Mouse (Mus musculus): ENCODE data around the gene Unc45b. TPM values are rescaled to one million over a fixed set of nuclear protein-coding genes. Genes with fewer than 3 reads are reported as not detected.
"Not testable (repeated sequence)": the region's sequence is repeated elsewhere in the genome, so short reads cannot be mapped to it uniquely, and the experiment has no call there.

Gene Unc45b
- polyA plus RNA-seq, 1 experiment: not detected

- TF ChIP-seq CTCF (IDR thresholded peaks at IDR 0.05; ENCODE audit: low read depth, low read length) (no peak), POLR2A (IDR thresholded peaks at IDR 0.05; ENCODE audit: borderline replicate concordance, low read depth, low read length) (no peak)
- H3K27ac ChIP-seq (ENCODE audit: insufficient read depth, low read depth, low read length): no peak overlapping the region
- no peak overlapping the region for H3K4me3 ChIP-seq (ENCODE audit: insufficient read depth, low read length)
- H3K4me1 ChIP-seq (ENCODE audit: control insufficient read depth, insufficient read depth, low read length): peaks cover 8% of the 10 kb centered on the region
Observed at GRCm38 (mm10) chr11:82910679-82911389, 484 bp downstream of the Unc45b start.

- H3K4me3 ChIP-seq (ENCODE audit: insufficient read depth, low read length): no peak overlapping the region
- peak; percentile 92 for TF ChIP-seq CTCF (IDR thresholded peaks at IDR 0.05; ENCODE audit: low read depth, low read length)
- no peak for TF ChIP-seq POLR2A (IDR thresholded peaks at IDR 0.05; ENCODE audit: borderline replicate concordance, low read depth, low read length)
- H3K27ac ChIP-seq (ENCODE audit: insufficient read depth, low read depth, low read length): no peak overlapping the region
- H3K4me1 ChIP-seq (ENCODE audit: control insufficient read depth, insufficient read depth, low read length): no peaks in the 10 kb centered on the region
Observed at GRCm38 (mm10) chr11:82914711-82915352, 4.5 kb downstream of the Unc45b start.

- TF ChIP-seq POLR2A (IDR thresholded peaks at IDR 0.05; ENCODE audit: borderline replicate concordance, low read depth, low read length) (no peak), CTCF (IDR thresholded peaks at IDR 0.05; ENCODE audit: low read depth, low read length) (no peak)
- no peaks in the 10 kb centered on the region for H3K4me1 ChIP-seq (ENCODE audit: control insufficient read depth, insufficient read depth, low read length)
- no peak overlapping the region for H3K27ac ChIP-seq (ENCODE audit: insufficient read depth, low read depth, low read length)
- no peak overlapping the region for H3K4me3 ChIP-seq (ENCODE audit: insufficient read depth, low read length)
Observed at GRCm38 (mm10) chr11:82920768-82921167, 10.4 kb downstream of the Unc45b start.

GRCm38 (mm10) chr11:82921691-82922090 lies 11.3 kb downstream of the Unc45b start:
- H3K4me1 ChIP-seq (ENCODE audit: control insufficient read depth, insufficient read depth, low read length): no peaks in the 10 kb centered on the region
- no peak overlapping the region for H3K4me3 ChIP-seq (ENCODE audit: insufficient read depth, low read length)

GRCm38 (mm10) chr11:82923910-82924309 lies 13.6 kb downstream of the Unc45b start:
- H3K4me3 ChIP-seq (ENCODE audit: insufficient read depth, low read length); H3K27ac ChIP-seq (ENCODE audit: insufficient read depth, low read depth, low read length); H3K4me1 ChIP-seq (ENCODE audit: control insufficient read depth, insufficient read depth, low read length): not testable (repeated sequence)

More at GRCm38 (mm10) chr11:82921691-82922090, 11.3 kb downstream of the Unc45b start:
- H3K27ac ChIP-seq (ENCODE audit: insufficient read depth, low read depth, low read length): no peak overlapping the region
- TF ChIP-seq POLR2A (IDR thresholded peaks at IDR 0.05; ENCODE audit: borderline replicate concordance, low read depth, low read length) (no peak), CTCF (IDR thresholded peaks at IDR 0.05; ENCODE audit: low read depth, low read length) (no peak)

GRCm38 (mm10) chr11:82928897-82929632 lies 18.7 kb downstream of the Unc45b start:
- Histone ChIP-seq H3K4me3 (ENCODE audit: insufficient read depth, low read length) (no peak overlapping the region), H3K27ac (ENCODE audit: insufficient read depth, low read depth, low read length) (no peak overlapping the region), H3K4me1 (ENCODE audit: control insufficient read depth, insufficient read depth, low read length) (no peaks in the 10 kb centered on the region; the same call in 1 of the 2 replicates)
- TF ChIP-seq CTCF (IDR thresholded peaks at IDR 0.05; ENCODE audit: low read depth, low read length) (no peak), POLR2A (IDR thresholded peaks at IDR 0.05; ENCODE audit: borderline replicate concordance, low read depth, low read length) (no peak)

- Histone ChIP-seq H3K27ac (ENCODE audit: insufficient read depth, low read depth, low read length) (no peak overlapping the region), H3K4me3 (ENCODE audit: insufficient read depth, low read length) (no peak overlapping the region), H3K4me1 (ENCODE audit: control insufficient read depth, insufficient read depth, low read length) (no peaks in the 10 kb centered on the region; the same call in 1 of the 2 replicates)
- TF ChIP-seq POLR2A (IDR thresholded peaks at IDR 0.05; ENCODE audit: borderline replicate concordance, low read depth, low read length): no peak
- no peak for TF ChIP-seq CTCF (IDR thresholded peaks at IDR 0.05; ENCODE audit: low read depth, low read length)
Observed at GRCm38 (mm10) chr11:82929633-82929950, 19.2 kb downstream of the Unc45b start.

GRCm38 (mm10) chr11:82930391-82930955 lies 20.1 kb downstream of the Unc45b start:
- not testable (repeated sequence) for H3K4me3 ChIP-seq (ENCODE audit: insufficient read depth, low read length); H3K27ac ChIP-seq (ENCODE audit: insufficient read depth, low read depth, low read length)

GRCm38 (mm10) chr11:82931161-82931560 lies 20.8 kb downstream of the Unc45b start:
- H3K4me3 ChIP-seq (ENCODE audit: insufficient read depth, low read length): peak overlapping the region; percentile 51; the same call in 1 of the 2 replicates
- not testable (repeated sequence) for H3K27ac ChIP-seq (ENCODE audit: insufficient read depth, low read depth, low read length); H3K4me1 ChIP-seq (ENCODE audit: control insufficient read depth, insufficient read depth, low read length)

More at GRCm38 (mm10) chr11:82930391-82930955, 20.1 kb downstream of the Unc45b start:
- not testable (repeated sequence) for H3K4me1 ChIP-seq (ENCODE audit: control insufficient read depth, insufficient read depth, low read length)

- H3K4me1 ChIP-seq (ENCODE audit: control insufficient read depth, insufficient read depth, low read length); H3K27ac ChIP-seq (ENCODE audit: insufficient read depth, low read depth, low read length): not testable (repeated sequence)
- H3K4me3 ChIP-seq (ENCODE audit: insufficient read depth, low read length): peak overlapping the region; percentile 51
Observed at GRCm38 (mm10) chr11:82931671-82932450, 21.5 kb downstream of the Unc45b start.

Data from bone marrow macrophage, adult 2 months (primary cell).